Mouse (Mus musculus) heart, adult 8-10 months (tissue): ENCODE measurements around the gene Tmem62. TPM values are rescaled to one million over a fixed set of nuclear protein-coding genes. Genes with fewer than 3 reads are reported as not detected.

Experiments
- microRNA-seq: library from miRNA; unstranded; fragments of <30 nt; microRNA quantifications from one replicate; pipeline ENCODE4 v1.2.0, GENCODE M21; 2022
- total RNA-seq, 4 experiments: library from RNA; stranded (reverse); gene quantifications; 2 replicates each; pipeline ENCODE4 v1.2.4; 2022

The Tmem62 gene
- total RNA-seq, 4 experiments from 2014 or later = 3.7 to 4.7 (median 4.0) TPM

Small RNAs within 50 kb of the gene (microRNA-seq; reads per million reads assigned to microRNA genes)
- not detected for gene Gm44325

Other genes starting within 250 kb of the Tmem62 start
- gene Cdan1, start 126.9 kb upstream of the Tmem62 start, total RNA-seq = 10 to 100 TPM; 11.3 to 14.5 (median 11.8) TPM
- 10 to 100 TPM in 2 of 4 experiments, 1 to 10 TPM in 2; 8.8 to 13.1 (median 11.4) TPM for gene Ttbk2, start 126.4 kb upstream of the Tmem62 start, total RNA-seq
- gene Ubr1, start 6.3 kb upstream of the Tmem62 start, total RNA-seq = 10 to 100 TPM; 21.2 to 25.4 (median 24.0) TPM
- 10 to 100 TPM; 27.6 to 30.7 (median 29.5) TPM for gene Ccndbp1, start 31.4 kb downstream of the Tmem62 start, total RNA-seq
- gene Epb42, start 60.1 kb downstream of the Tmem62 start, total RNA-seq = under 1 TPM in 1 of 4 experiments, not detected in 3; 0.63 TPM
- not detected for gene Tgm5, start 108.8 kb downstream of the Tmem62 start, total RNA-seq
- gene Tgm7, start 132.8 kb downstream of the Tmem62 start, total RNA-seq = not detected
- gene Adal, start 163.4 kb downstream of the Tmem62 start, total RNA-seq = 10 to 100 TPM in 2 of 4 experiments, 1 to 10 TPM in 2; 9.6 to 11.7 (median 10.3) TPM
- gene Lcmt2, start 163.6 kb downstream of the Tmem62 start, total RNA-seq = 10 to 100 TPM in 3 of 4 experiments, 1 to 10 TPM in 1; 10.0 to 11.5 (median 10.3) TPM
- gene Tubgcp4, start 193.6 kb downstream of the Tmem62 start, total RNA-seq = 10 to 100 TPM; 15.4 to 17.0 (median 15.8) TPM
- gene Zscan29, start 194.1 kb downstream of the Tmem62 start, total RNA-seq = 1 to 10 TPM; 6.0 to 6.6 (median 6.4) TPM